Mouse (Mus musculus) c-Kit-positive CD71-negative TER-119-negative erythroid progenitor cells, embryonic 14.5 days (primary cell): ENCODE measurements at regions not wholly inside any gene's neighbourhood (a gene's known extent, or its start where the extent isn't known, plus 50 kb on each side); places are given as distances from the start of the nearest gene placed in this dataset.

Experiments used
- DNase-seq: peaks from one replicate; pipeline ENCODE4 v3.0.0-alpha.2; 2013; ENCODE audit warnings: low read depth

- DNase-seq, result no peak
These were observed 374.2 kb upstream of the Fam49b start for GRCm38 (mm10) chr15:64434502-64434901.

- DNase-seq, result no peak
These were observed 374.6 kb upstream of the Fam49b start for GRCm38 (mm10) chr15:64434908-64435307.

DNA sequence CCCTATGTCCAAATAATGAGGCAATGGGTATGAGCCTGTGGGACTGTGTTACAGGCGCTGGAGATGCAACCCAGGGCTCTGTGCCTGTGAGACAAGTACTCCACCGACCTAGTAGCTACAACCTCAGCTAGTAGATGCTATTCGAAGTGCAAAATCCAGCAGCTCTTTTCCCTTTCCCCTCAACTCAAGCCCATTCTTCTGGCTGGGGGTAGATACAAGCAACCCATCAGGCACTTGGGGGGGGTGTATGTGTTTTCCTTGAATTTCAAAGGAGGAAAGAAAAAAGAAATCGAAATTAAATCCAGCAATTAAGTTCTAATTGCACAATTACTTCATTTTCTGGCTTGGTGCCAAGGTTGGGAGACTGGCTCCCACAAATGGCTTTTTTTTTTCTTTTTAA lies 372.4 kb upstream of the Gm21798 start:
- DNase-seq, result no peak

DNA sequence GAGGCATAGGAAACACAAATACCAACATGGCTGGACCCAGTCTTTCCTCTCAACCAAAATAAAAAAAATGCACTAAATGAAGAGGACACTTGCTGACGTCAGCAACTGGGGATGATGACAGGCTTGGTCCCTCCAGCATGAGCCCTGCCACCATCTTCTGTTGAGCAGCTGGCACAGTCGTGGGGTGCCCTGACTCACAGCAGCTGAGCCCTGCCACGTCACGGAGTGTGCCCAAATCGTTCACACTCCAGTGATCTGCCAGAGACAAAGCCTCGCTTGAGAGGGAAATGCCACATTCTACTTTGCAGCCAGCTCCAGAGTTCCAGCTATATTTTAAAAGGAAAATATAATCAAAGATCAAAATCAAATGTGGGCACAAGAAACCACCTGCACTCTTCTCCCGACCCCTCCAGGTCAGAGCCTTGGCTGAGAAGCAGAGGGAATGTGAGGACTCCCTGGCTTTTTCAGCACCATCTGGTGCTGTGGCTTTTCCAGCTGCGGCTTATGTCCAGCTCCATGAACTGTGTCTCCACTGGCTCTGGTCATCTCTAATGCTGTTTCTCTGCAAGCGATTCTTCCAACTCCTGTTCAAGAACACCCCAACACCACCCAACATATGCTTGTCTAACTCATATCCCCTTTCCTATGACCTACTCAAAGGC lies 371.0 kb upstream of the Gm21798 start:
- DNase-seq, result no peak

- DNase-seq, result no peak
These were observed 370.1 kb upstream of the Gm21798 start for GRCm38 (mm10) chr15:64447239-64447952.

DNA sequence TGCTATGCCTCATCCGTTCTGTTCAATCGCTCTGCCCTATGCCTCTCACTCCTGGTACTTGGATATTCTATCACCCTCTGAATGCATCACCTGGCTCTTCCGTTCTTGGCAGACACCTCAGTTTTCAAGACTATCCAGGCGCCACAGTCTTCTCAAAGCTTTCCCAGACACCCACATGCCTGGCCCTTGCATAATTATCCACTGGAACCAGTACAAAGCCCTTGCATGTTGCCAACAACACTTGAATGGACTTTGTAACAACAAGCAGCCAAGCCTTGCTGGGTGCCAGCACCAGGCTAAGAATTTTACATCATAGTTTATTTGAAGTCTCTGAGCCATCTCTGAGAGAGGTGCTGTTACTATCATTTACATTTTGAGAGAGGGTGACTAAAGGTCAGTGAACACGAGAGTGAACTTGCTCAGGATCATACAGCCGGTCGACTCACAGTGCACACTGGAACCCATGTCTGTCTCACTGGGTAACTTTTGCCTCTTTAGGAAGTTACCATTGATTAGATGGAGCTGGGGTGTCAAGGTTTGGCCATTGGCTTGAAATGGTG lies 368.8 kb upstream of the Gm21798 start:
- no peak for DNase-seq

DNA sequence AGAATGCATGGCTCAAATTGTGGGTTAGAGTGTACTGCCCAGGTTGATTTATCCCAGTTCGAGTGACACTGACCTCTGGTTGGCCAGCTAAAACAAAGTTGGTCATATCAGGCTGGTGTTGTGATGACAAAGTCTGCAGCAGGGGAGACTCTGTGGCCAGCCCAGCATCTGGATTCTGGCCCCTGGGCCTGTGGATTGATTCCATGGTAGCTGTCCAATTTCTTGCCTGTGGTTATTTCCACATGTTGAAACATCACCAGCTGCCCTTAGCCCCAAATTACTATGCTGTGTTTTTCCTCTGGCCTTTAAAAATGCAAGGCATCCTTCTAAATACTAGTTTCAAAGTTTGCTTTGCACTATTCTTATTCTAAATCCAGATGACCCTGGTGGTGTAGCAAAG lies 346.8 kb upstream of the Gm21798 start:
- DNase-seq, result no peak

- DNase-seq, result no peak
These were observed 345.9 kb upstream of the Gm21798 start for GRCm38 (mm10) chr15:64471597-64471996.

GRCm38 (mm10) chr15:64474236-64474635 lies 343.3 kb upstream of the Gm21798 start:
- no peak for DNase-seq

DNA sequence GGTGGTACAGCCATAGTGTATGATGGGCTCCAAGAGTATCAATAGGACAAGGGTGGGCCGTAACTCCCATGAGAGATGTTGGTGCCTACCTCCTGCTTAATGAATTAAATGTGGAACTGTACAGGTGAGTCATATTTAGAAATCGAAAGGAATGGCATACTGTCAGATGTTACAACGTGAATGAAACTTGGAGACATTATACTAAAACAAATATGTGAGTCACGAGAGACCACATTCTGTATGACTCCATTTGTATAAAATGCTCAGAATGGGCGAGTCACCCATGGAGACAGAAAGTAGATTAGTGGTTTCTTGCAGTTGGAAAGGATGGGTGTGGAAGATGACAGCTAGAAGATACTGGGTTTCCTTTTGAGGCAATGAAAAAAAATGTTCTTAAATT lies 340.4 kb upstream of the Gm21798 start:
- DNase-seq, result no peak

DNA sequence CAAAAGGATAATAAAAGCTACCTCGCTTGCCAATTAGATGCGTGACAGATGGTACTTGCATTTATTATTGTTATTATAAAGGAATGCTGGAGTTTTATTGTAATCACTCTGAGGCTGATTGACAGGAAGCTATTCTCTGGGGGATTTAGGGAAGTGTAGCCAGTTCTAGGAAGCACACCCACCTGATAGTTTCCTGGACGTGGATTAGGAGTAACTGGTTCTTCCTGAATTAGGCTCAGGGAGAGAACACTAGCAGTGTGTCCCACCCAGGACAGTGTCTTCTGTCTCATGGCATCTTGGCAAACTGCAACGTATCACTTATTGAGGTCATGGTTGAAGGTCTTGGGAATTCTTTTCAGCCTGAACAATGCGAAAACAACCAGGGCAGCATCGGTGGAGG lies 336.9 kb upstream of the Gm21798 start:
- DNase-seq, result no peak

DNA sequence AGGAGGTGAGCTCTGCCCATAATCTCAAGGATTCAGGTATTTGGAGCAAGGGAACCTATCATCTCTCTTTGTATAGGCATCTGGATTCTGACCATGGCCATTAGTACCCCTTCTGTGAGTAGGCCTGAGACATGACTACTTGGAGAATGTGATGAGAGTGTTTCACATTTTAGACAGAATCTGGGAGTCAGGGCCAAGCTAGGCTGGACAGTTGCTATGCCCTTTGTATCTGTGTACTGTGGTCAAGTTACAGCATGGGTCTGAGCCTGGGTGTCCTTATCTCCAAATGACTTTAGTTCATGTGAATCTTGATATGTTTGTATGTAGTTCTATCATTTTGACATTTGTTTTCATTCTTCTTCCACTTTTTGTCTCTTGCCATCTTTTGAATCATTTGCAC lies 336.3 kb upstream of the Gm21798 start:
- no peak for DNase-seq

DNA sequence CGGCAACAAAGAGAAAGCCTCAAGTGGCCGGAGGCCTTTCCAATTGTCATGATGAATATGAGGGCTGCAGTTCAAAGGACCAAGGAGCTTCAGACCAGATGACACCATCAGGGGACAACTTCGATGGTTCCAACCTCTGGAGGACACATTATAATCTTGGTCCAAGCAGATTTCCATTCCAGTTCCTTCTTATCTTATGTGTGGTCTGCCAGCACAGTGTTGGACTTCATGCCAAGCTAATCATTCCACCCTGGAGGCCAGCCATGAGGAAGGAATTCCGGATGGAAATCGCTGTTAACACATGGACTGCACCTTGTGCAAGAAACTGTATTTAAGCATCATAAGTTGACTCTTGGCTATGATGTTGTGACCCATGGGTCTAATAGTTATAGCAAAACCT lies 334.5 kb upstream of the Gm21798 start:
- DNase-seq, result no peak

DNA sequence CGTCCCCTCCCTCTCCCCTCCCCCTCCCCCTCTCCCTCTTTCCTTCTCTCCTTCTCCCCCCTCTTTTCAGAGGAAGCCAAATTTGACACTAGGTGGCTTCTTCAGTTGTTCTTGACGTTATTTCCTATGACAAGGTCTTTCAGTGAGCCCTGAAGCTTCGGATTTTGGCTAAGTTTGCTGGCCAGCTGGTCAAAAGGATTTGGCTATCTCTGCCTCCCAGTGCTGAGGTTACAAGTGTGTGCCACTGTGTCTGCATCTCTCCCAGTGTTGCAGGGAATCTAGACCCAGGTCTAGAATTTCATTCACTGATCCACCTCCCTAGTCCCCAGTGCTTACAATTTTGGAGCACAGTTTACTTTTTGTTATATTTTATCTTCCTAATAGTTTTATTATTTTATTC lies 329.7 kb upstream of the Gm21798 start:
- DNase-seq, result no peak

- no peak for DNase-seq
These were observed 316.7 kb upstream of the Gm21798 start for GRCm38 (mm10) chr15:64500783-64501182.

DNA sequence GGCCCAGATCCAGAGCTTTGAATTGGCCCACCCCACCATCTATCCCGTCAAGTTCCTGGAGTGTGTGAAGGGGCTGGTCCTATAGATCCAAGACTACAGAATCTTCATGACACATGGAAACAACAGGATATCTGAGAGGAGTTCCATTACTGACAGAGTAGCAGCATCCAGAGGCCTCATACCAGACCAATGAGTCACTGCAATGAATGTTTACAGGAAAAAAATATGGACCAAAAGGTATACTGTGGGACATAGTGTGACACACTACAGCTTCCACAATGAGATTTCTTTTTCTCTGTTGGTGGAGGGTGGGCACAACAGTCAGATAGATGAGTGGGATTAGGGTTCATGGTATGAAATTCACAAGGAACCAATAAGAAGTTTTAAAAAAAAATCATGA lies 316.0 kb upstream of the Gm21798 start:
- DNase-seq, result no peak

DNA sequence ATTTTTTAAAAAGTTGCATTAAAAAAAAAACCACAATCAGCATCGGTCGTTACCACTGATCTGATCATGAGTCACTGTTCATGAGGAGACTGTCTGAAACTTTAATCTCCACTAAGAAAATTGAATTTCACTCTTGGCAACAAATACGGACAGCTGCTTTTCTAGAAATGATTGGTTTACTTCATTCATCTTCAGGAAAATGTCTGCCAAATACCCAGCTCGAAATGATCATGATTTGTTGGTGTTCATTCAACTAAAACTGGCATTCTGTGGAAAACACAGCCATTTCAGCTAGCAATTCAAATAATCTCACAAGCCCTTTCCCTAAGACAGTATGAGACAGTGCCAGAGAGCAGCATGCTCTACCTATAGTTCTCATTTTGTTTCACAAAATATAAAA lies 312.7 kb upstream of the Gm21798 start:
- no peak for DNase-seq

DNA sequence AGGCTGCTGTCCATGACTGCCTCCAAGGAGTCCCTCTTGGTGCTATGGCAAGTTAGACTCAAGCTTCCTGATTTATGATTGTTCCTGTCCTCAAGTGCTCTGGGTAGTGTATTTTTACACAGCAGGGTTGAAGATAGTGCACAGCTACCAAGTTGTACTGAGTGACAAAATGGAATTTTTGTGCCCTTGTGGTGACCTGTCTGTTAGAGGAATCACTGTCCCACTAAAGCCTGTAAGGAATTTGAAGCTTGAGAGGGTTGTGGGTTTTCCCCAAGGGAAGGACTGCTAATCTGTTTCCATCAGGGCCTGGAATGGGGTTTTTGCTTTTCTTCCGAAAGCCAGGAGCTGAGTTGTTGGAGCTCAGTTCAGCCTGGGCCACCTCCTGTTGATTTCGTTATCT lies 306.8 kb upstream of the Gm21798 start:
- DNase-seq, result no peak

DNA sequence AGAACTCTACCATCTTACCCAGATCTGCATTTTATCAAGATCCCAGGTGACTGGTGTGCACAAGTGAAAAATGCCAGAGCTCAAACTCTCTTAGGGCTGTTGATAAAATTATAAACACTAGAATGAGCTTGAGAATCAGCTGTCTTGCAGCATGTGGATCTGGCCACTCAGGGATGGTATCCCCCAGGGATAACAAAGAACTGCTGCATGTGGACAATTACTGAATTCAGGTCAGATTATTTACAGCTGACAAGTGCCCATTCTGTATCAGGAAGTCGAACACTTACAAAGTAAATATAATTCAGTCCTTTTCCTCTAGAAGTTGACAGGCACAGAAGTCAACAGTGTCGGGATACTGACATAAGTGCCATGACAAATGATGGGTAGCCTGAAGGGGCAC lies 306.3 kb upstream of the Gm21798 start:
- no peak for DNase-seq

DNA sequence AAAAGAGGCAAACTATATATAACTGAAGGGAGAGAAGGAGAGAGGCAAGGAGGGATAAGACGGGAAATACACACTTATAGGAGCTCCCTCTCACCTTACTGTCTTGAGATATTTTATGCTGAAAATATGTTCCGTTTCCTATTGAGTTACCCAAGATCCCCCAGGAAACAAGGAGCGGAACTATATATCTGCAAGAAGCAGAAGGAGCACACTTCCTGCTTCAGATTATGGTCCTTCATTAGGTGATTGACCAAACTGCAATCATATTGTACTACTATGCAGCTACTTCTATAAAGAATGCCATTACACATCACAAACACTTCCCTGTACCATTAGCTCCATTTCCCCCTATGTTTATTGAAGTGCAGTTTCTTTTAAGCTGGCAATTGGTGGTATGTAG lies 304.9 kb upstream of the Gm21798 start:
- no peak for DNase-seq

DNA sequence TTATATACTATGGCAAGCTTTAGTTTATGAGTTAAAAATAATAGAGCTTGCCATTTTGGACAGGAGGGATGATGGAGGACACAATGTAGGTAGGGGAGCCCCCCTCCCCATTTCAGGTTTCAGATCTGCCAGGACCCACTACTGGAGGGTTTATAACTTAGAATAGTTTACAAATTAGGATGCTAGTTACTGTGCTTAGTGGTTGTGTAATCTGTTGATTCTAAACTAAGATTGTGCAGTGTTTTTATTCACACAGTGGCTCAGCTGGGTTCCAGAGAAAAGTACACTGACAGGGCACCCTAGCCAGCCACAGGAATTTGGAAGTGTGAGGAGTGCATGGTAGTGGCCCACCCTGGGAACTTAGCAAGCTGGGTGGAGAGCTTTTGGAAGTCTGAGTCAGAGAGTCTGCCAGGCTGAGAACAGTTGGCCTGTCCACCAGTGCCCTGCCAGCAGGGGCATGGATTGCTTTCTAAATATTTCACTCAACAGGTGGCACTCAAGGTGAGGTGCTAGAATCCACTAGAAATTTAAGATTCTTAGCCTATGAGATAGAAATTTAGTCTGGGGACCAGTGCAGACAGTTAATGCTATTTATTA lies 303.9 kb upstream of the Gm21798 start:
- no peak for DNase-seq

- no peak for DNase-seq
These were observed 302.3 kb upstream of the Gm21798 start for GRCm38 (mm10) chr15:64515179-64515578.

DNA sequence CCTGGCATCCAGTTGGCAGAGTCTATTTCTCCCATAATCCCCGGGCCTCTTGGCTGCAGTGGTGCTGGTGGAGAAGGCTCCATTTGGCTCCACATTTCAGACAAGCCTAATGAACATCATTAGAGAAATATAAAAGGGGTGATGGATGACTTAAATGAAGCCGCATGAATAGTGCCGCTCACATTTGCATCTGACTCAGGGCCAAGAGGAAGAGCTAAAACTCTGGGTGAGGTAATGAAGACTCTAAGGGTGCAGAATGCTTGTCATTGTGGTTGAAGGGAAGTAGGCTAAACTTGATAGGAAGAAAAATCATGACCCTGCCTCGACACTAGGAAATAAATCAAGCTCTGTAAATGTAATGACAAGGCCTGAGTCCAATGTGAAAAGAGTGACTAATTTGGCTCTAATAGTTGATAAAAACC lies 298.3 kb upstream of the Gm21798 start:
- no peak for DNase-seq
